Mouse (Mus musculus): ENCODE data around the gene Rnft1.
A peak's percentile ranks its signal among the peaks of the same experiment; 100 is the strongest.

DNA sequence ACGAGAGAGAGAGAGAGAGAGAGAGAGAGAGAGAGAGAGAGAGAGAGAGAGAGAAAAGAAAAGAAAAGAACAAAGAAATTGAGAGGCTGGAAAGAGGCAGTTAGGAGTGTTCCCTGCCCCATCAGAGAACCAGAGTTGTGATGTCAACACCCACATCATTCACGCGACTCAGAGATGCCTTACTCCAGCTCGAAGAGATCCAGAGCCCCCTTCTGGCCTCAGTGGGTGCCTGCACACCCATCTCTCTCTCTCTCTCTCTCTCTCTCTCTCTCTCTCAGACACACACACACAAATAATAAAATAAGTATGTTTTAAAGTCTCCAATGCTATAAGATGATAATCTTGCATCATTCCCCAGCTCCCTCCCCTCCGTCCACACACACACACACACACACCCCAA lies 47.6 kb upstream of the Rnft1 start:
- TF ChIP-seq CTCF (IDR thresholded peaks at IDR 0.05; ENCODE audit: low read depth) = peak; percentile 79
- TF ChIP-seq EP300 (optimal IDR thresholded peaks at IDR 0.05) = no peak

Data from stomach, postnatal 0 days (tissue).